Mouse (Mus musculus) pancreas, adult 10 weeks (tissue): ENCODE measurements around the gene Olfr1489. TPM values are rescaled to one million over a fixed set of nuclear protein-coding genes. Genes with fewer than 3 reads are reported as not detected.

Experiments used
- polyA plus RNA-seq: library from polyadenylated mRNA; stranded (reverse); fragments of 350-450 nt; fragmentation: Illumina TruSeq; extraction: RNeasy Lipid Tissue Mini Kit (QIAGEN cat#74804); gene quantifications from one replicate; pipeline ENCODE4 v1.2.3, GENCODE M21; 2015; ENCODE audit warnings: low read depth, low replicate concordance; ENCODE audit not compliant: insufficient read depth

Gene Olfr1489
- not detected for polyA plus RNA-seq

GRCm38 (mm10) chr19:13631321-13631720 lies at the start of gene Olfr1489:
Gene Olfr1489 (plus strand): TSS chr19:13631621.

DNA sequence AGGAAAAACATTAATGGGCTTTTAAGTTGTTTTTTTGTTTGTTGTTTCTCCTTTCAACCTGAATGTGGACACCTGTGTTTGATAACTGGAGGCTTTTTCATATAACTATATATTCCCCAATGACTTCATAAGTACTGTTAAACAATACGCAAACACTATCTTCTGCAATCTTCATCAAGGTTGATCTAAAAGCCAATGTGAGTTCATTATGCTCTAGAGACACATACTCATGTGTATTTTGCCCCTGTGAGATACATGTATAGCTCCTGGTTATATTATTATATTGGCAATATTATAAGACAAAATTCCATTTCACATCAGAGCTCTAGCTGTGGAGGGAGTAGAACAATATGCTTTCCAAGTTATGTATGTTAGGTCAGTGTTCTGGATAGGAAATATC lies 48.2 kb upstream of the Olfr1489 start, which contains the start of gene Olfr1484:
TSS of gene Olfr1484 (plus strand) at position 301 of the 400 bp plus-strand sequence.

DNA sequence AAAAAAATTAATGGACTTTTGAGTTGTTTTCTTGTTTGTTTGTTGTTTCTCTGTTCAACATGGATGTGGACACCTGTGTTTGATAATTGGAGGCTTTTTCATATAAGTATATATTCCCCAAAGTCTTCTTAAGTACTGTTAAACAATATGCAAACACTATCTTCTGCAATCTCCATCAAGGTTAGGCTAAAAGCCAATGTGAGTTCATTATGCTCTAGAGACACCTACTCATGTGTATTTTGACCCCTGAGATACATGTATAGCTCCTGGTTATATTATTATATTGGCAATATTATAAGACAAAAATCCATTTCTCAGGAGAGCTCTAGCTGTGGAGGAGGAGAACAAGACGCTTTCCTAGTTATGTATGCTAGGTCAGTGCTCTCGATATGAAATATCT lies 14.3 kb upstream of the Olfr1489 start, which contains the start of gene Olfr1487:
TSS of gene Olfr1487 (plus strand) at position 301 of the 400 bp plus-strand sequence.

GRCm38 (mm10) chr19:13650791-13651190 lies 19.4 kb downstream of the Olfr1489 start, which contains the start of gene Olfr1490:
Gene Olfr1490 (plus strand): TSS chr19:13651091.

Other genes starting within 250 kb of the Olfr1489 start
- not detected for gene Olfr1469, start 223.8 kb upstream of the Olfr1489 start, polyA plus RNA-seq
- gene Olfr1471, start 188.2 kb upstream of the Olfr1489 start, polyA plus RNA-seq: not detected
- gene Olfr1472, start 175.5 kb upstream of the Olfr1489 start, polyA plus RNA-seq: not detected
- gene Olfr1474, start 162.1 kb upstream of the Olfr1489 start, polyA plus RNA-seq: not detected
- not detected for gene Olfr1475, start 151.4 kb upstream of the Olfr1489 start, polyA plus RNA-seq
- not detected for gene Olfr1477, start 131.1 kb upstream of the Olfr1489 start, polyA plus RNA-seq
- gene Olfr1480, start 103.7 kb upstream of the Olfr1489 start, polyA plus RNA-seq: not detected
- not detected for gene Olfr1484, start 48.1 kb upstream of the Olfr1489 start, polyA plus RNA-seq
- not detected for gene Olfr1487, start 14.2 kb upstream of the Olfr1489 start, polyA plus RNA-seq
- gene Olfr1490, start 19.5 kb downstream of the Olfr1489 start, polyA plus RNA-seq: not detected
- not detected for gene Olfr1491, start 65.6 kb downstream of the Olfr1489 start, polyA plus RNA-seq
- not detected for gene Olfr1493-ps1, start 91.7 kb downstream of the Olfr1489 start, polyA plus RNA-seq
- gene Olfr1494, start 108.1 kb downstream of the Olfr1489 start, polyA plus RNA-seq: not detected
- not detected for gene Olfr1495, start 133.0 kb downstream of the Olfr1489 start, polyA plus RNA-seq
- gene Olfr1496, start 146.3 kb downstream of the Olfr1489 start, polyA plus RNA-seq: not detected
- not detected for gene Olfr1497, start 166.6 kb downstream of the Olfr1489 start, polyA plus RNA-seq
- gene Olfr1499, start 187.8 kb downstream of the Olfr1489 start, polyA plus RNA-seq: not detected
- not detected for gene Olfr1500, start 198.9 kb downstream of the Olfr1489 start, polyA plus RNA-seq
- gene Olfr1501, start 219.1 kb downstream of the Olfr1489 start, polyA plus RNA-seq: not detected
- gene Olfr1502, start 230.2 kb downstream of the Olfr1489 start, polyA plus RNA-seq: not detected